Mouse (Mus musculus) MEL (cell line): ENCODE measurements around the gene Plekhg3.

Experiments used
- BHLHE40 ChIP-seq: IDR thresholded peaks from 2 replicates; pipeline ENCODE4 v1.6.1; 2012; ENCODE audit warnings: low read depth, mild to moderate bottlenecking, inconsistent platforms, low read length, improper control_type of control experiment, borderline replicate concordance
- CHD2 ChIP-seq: IDR thresholded peaks from 2 replicates; pipeline ENCODE4 v1.6.1; 2011; ENCODE audit warnings: low read length, improper control_type of control experiment
- CTCF ChIP-seq, 3 experiments: IDR thresholded peaks in 2 of 3; conservative IDR thresholded peaks in 1 of 3; 2 replicates each; pipeline ENCODE4 v1.5.1; 2011 to 2012; ENCODE audit warnings: low read length in 3 of 3, low read depth in 2 of 3, mild to moderate bottlenecking in 2 of 3, improper control_type of control experiment in 1 of 3, inconsistent platforms in 1 of 3, mixed read lengths in 1 of 3, moderate library complexity in 1 of 3; ENCODE audit not compliant: control insufficient read depth in 1 of 3, insufficient read depth in 1 of 3, poor library complexity in 1 of 3, severe bottlenecking in 1 of 3
- EP300 ChIP-seq, 2 experiments: IDR thresholded peaks; 2 replicates each; pipeline ENCODE4 v1.6.1; 2011; ENCODE audit warnings: improper control_type of control experiment in 2 of 2, low read length in 2 of 2, low read depth in 1 of 2, mild to moderate bottlenecking in 1 of 2
- GATA1 ChIP-seq: IDR thresholded peaks from 2 replicates; pipeline ENCODE4 v1.6.1; 2011; ENCODE audit warnings: low read depth, low read length, improper control_type of control experiment
- HCFC1 ChIP-seq: IDR thresholded peaks from 2 replicates; pipeline ENCODE4 v1.6.1; 2012; ENCODE audit warnings: low read depth, mild to moderate bottlenecking, inconsistent platforms, low read length, improper control_type of control experiment, moderate library complexity
- MAFK ChIP-seq: IDR thresholded peaks from 2 replicates; pipeline ENCODE4 v1.6.1; 2011; ENCODE audit warnings: low read depth, mild to moderate bottlenecking, low read length, improper control_type of control experiment, borderline replicate concordance
- POLR2A ChIP-seq, 2 experiments: IDR thresholded peaks; 2 replicates each; pipeline ENCODE4 v1.6.1; 2011 to 2012; ENCODE audit warnings: low read length in 2 of 2, mild to moderate bottlenecking in 2 of 2, control low read depth in 1 of 2, improper control_type of control experiment in 1 of 2, low read depth in 1 of 2, moderate library complexity in 1 of 2; ENCODE audit not compliant: control insufficient read depth in 1 of 2, insufficient read depth in 1 of 2, poor library complexity in 1 of 2
- ZKSCAN1 ChIP-seq: IDR thresholded peaks from 2 replicates; pipeline ENCODE4 v1.6.1; 2012; ENCODE audit warnings: low read depth, mild to moderate bottlenecking, inconsistent platforms, low read length, improper control_type of control experiment, moderate library complexity

- TF ChIP-seq ZKSCAN1 = no peak
- TF ChIP-seq MAFK = peak; percentile 82
- no peak for TF ChIP-seq BHLHE40
- no peak; a peak in 1 of 4 replicates for TF ChIP-seq POLR2A (IDR thresholded peaks at IDR 0.05; ENCODE audit: control insufficient read depth in 1 of 2, insufficient read depth in 1 of 2, low read depth in 1 of 2, low read length in 2 of 2, poor library complexity in 1 of 2)
- peak; percentile 61 to 63 for TF ChIP-seq EP300 (IDR thresholded peaks at IDR 0.05; ENCODE audit: low read depth in 1 of 2, low read length in 2 of 2)
- no peak for TF ChIP-seq CHD2
- no peak; a peak in 1 of 6 replicates for TF ChIP-seq CTCF (IDR thresholded peaks at IDR 0.05 in 2 of 3, conservative IDR thresholded peaks at IDR 0.05 in 1 of 3; ENCODE audit: control insufficient read depth in 1 of 3, insufficient read depth in 1 of 3, low read depth in 2 of 3, low read length in 3 of 3, poor library complexity in 1 of 3, severe bottlenecking in 1 of 3)
- no peak for TF ChIP-seq GATA1
- no peak for TF ChIP-seq HCFC1
These were observed 63.2 kb downstream of the Plekhg3 start for GRCm38 (mm10) chr12:76593839-76594322.
